Mouse (Mus musculus) heart, postnatal 36 days (tissue): ENCODE measurements around the gene Pga5. TPM values are rescaled to one million over a fixed set of nuclear protein-coding genes. Genes with fewer than 3 reads are reported as not detected.

Experiments
- DNase-seq, 2 experiments: peaks; one replicate each; pipeline ENCODE4 v3.0.0; 2021 to 2022
- intact Hi-C: fragments of 180-260 bp; cut with DNase I; formaldehyde crosslinking; loops from one replicate; pipeline ENCODE4 v1.15.1; 2025
- total RNA-seq, 2 experiments: library from RNA; stranded (reverse); gene quantifications; 2 replicates each; pipeline ENCODE4 v1.2.3; 2021

Pga5 gene
- total RNA-seq, 2 experiments from 2014 or later: not detected

- DNase-seq: no peak
- intact Hi-C loops: no loop called here
Observed at GRCm38 (mm10) chr19:10707087-10707875, 29.4 kb upstream of the Pga5 start.

GRCm38 (mm10) chr19:10703470-10703869 is 25.6 kb upstream of the Pga5 start:
- intact Hi-C loops: no loop called here
- no peak for DNase-seq

GRCm38 (mm10) chr19:10702125-10702524 is 24.3 kb upstream of the Pga5 start:
- no peak for DNase-seq
- intact Hi-C loops: no loop called here

GRCm38 (mm10) chr19:10701013-10701726 is 23.3 kb upstream of the Pga5 start:
- DNase-seq: peak in 1 of 2 experiments; percentile 46
- intact Hi-C loops: no loop called here

- intact Hi-C loops: no loop called here
- no peak for DNase-seq
Observed at GRCm38 (mm10) chr19:10699851-10700250, 22.0 kb upstream of the Pga5 start.

GRCm38 (mm10) chr19:10698131-10698991 is 20.5 kb upstream of the Pga5 start:
- no peak for DNase-seq
- intact Hi-C loops: no loop called here

GRCm38 (mm10) chr19:10695801-10696200 is 17.9 kb upstream of the Pga5 start:
- no peak for DNase-seq
- intact Hi-C loops: no loop called here

GRCm38 (mm10) chr19:10693926-10694682 is 16.2 kb upstream of the Pga5 start:
- no peak for DNase-seq
- intact Hi-C loops: no loop called here

GRCm38 (mm10) chr19:10692361-10692760 is 14.5 kb upstream of the Pga5 start:
- intact Hi-C loops: no loop called here
- DNase-seq: no peak

- DNase-seq: no peak
- intact Hi-C loops: no loop called here
Observed at GRCm38 (mm10) chr19:10691660-10692059, 13.8 kb upstream of the Pga5 start.

GRCm38 (mm10) chr19:10691121-10691520 is 13.2 kb upstream of the Pga5 start:
- intact Hi-C loops: no loop called here
- DNase-seq: no peak

- intact Hi-C loops: no loop called here
- peak in 1 of 2 experiments; percentile 31 for DNase-seq
Observed at GRCm38 (mm10) chr19:10690336-10690735, 12.5 kb upstream of the Pga5 start.

GRCm38 (mm10) chr19:10689470-10690166 is 11.7 kb upstream of the Pga5 start:
- no peak for DNase-seq
- intact Hi-C loops: no loop called here

GRCm38 (mm10) chr19:10688537-10689352 is 10.9 kb upstream of the Pga5 start, which contains the start of gene Vps37c:
Gene Vps37c, plus strand, starts transcription at chr19:10688735.
- intact Hi-C loops: no loop called here
- peak; percentile 96 to 97 for DNase-seq

GRCm38 (mm10) chr19:10685727-10686126 is 7.9 kb upstream of the Pga5 start:
- no peak for DNase-seq
- intact Hi-C loops: no loop called here

- DNase-seq: no peak
- intact Hi-C loops: no loop called here
Observed at GRCm38 (mm10) chr19:10685081-10685480, 7.2 kb upstream of the Pga5 start.

- intact Hi-C loops: no loop called here
- DNase-seq: no peak
Observed at GRCm38 (mm10) chr19:10681571-10681970, 3.7 kb upstream of the Pga5 start.

GRCm38 (mm10) chr19:10678772-10679067 is 849 bp upstream of the Pga5 start:
- DNase-seq: no peak
- intact Hi-C loops: loop anchor here (1.0 kb wide), 1 partner anchor 31 kb away; no protein-coding TSS in a partner anchor

GRCm38 (mm10) chr19:10676656-10677055 is 1.2 kb downstream of the Pga5 start:
- no peak for DNase-seq
- intact Hi-C loops: no loop called here
